Mouse (Mus musculus) small intestine, adult 2 months (tissue): ENCODE measurements around the gene Rfx6. TPM values are rescaled to one million over a fixed set of nuclear protein-coding genes. Genes with fewer than 3 reads are reported as not detected.
A peak's percentile ranks its signal among the peaks of the same experiment; 100 is the strongest.

Experiments
- H3K27ac ChIP-seq: fragments of 200-500 bp; 2 replicates; pipeline ENCODE4 v1.5.1; 2012; ENCODE audit warnings: low read depth, low read length, control low read depth, inconsistent platforms; ENCODE audit not compliant: insufficient read depth
- H3K27me3 ChIP-seq: fragments of 200-500 bp; 2 replicates; pipeline ENCODE4 v1.6.1; 2012; ENCODE audit warnings: mild to moderate bottlenecking, moderate library complexity, low read length, inconsistent platforms; ENCODE audit not compliant: control insufficient read depth, insufficient read depth
- H3K36me3 ChIP-seq: fragments of 200-500 bp; 2 replicates; pipeline ENCODE4 v1.6.1; 2012; ENCODE audit warnings: mild to moderate bottlenecking, low read length, control low read depth, inconsistent platforms; ENCODE audit not compliant: control insufficient read depth, insufficient read depth
- H3K4me1 ChIP-seq: fragments of 200-500 bp; 2 replicates; pipeline ENCODE4 v1.6.1; 2012; ENCODE audit warnings: low read length, inconsistent platforms, mixed read lengths; ENCODE audit not compliant: control insufficient read depth, insufficient read depth, insufficient read length
- H3K4me3 ChIP-seq: fragments of 200-500 bp; 2 replicates; pipeline ENCODE4 v1.5.1; 2012; ENCODE audit warnings: low read depth, mild to moderate bottlenecking, control low read depth, inconsistent platforms, low read length, moderate library complexity
- CTCF ChIP-seq: fragments of 200-500 bp; IDR thresholded peaks from 2 replicates; pipeline ENCODE4 v1.5.1; 2012; ENCODE audit warnings: low read depth, mild to moderate bottlenecking, control low read depth, inconsistent platforms, low read length, moderate library complexity, mixed read lengths; ENCODE audit not compliant: insufficient replicate concordance, insufficient read length; ENCODE audit errors: extremely low read depth
- POLR2A ChIP-seq: fragments of 200-500 bp; IDR thresholded peaks from 2 replicates; pipeline ENCODE4 v1.6.1; 2012; ENCODE audit warnings: low read depth, mild to moderate bottlenecking, control low read depth, inconsistent platforms, low read length, moderate library complexity
- WGBS: fragments of 180-500 bp; shearing (Covaris S2); methylation state at CpG from one replicate; pipeline ENCODE4 v1.1.7; 2018; 5-methylcytosine and 5-hydroxymethylcytosine counted together
- polyA plus RNA-seq: library from polyadenylated mRNA; depleted of rRNA; stranded (reverse); fragments of >200 nt; gene quantifications from 2 replicates; pipeline ENCODE4 v1.2.3, GENCODE M21; 2012

Rfx6 gene
- polyA plus RNA-seq, 1 experiment: 0.95 TPM

- Histone ChIP-seq H3K4me1 (no peaks in the 10 kb centered on the region), H3K36me3 (no peaks in the 10 kb centered on the region), H3K4me3 (no peak overlapping the region), H3K27ac (no peak overlapping the region), H3K27me3 (no peaks in the 10 kb centered on the region; the same call in 1 of the 2 replicates)
- TF ChIP-seq POLR2A: no peak
- TF ChIP-seq CTCF: no peak
- WGBS: 36% methylated on average over 1 of the region's 1 CpGs
Observed at GRCm38 (mm10) chr10:51672082-51672779, 5.3 kb upstream of the Rfx6 start.

GRCm38 (mm10) chr10:51678251-51678639 is 689 bp downstream of the Rfx6 start:
- peaks cover 9% of the 10 kb centered on the region; the same call in 1 of the 2 replicates for H3K27me3 ChIP-seq
- no peak for TF ChIP-seq CTCF
- no peak for TF ChIP-seq POLR2A
- no peaks in the 10 kb centered on the region for H3K36me3 ChIP-seq
- H3K4me3 ChIP-seq: peak overlapping the region; percentile 49; the same call in 1 of the 2 replicates
- no peaks in the 10 kb centered on the region for H3K4me1 ChIP-seq
- H3K27ac ChIP-seq: no peak overlapping the region
- WGBS: 11% methylated on average over 10 of the region's 10 CpGs

DNA sequence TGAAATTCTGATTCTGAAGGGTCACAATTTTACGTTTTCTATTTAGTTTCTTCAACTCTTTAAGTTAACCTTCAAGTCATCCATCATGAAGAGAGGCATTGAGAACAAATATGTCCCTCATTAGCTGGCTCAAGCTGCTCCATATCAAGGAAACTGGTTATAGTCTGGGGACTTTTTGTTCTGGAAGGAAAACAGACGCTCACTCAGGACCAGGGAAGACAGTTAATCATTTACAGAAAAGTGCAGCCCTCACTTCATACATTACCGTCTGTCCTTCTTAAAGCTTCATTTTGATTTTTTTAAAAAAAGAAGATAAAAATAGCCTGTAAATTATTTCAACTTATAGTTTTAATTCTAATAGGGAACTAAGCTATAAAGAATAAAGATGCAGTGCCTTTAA is 43.3 kb downstream of the Rfx6 start:
- no peaks in the 10 kb centered on the region for H3K36me3 ChIP-seq
- 16% methylated on average over 3 of the region's 3 CpGs for WGBS

DNA sequence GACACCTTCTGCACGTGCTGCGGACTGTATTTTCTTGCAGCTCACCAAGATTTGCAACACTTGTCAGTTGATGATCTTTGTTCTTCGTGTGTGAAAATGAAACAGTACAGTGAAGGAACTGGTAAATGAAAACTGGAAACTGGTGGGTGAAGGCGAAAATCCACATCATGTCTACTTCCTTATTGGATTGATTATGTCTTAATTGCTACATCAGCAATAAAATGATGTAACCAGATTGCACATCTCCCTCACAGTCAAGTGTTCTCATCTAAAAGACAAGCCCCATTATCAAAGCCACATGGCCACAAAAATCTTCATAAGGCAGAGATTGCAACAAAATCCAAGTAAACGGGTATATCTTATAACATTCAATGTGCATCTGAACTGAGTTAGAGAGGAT is 83.9 kb downstream of the Rfx6 start:
- no peaks in the 10 kb centered on the region for H3K27me3 ChIP-seq
- H3K36me3 ChIP-seq: no peaks in the 10 kb centered on the region
- H3K27ac ChIP-seq: no peak overlapping the region; the same call in 1 of the 2 replicates
- TF ChIP-seq POLR2A: no peak
- TF ChIP-seq CTCF: no peak
- H3K4me3 ChIP-seq: no peak overlapping the region
- 40% methylated on average over 5 of the region's 5 CpGs for WGBS
- peaks cover 4% of the 10 kb centered on the region; the same call in 1 of the 2 replicates for H3K4me1 ChIP-seq

More for the DNA sequence above, 43.3 kb downstream of the Rfx6 start:
- H3K27ac ChIP-seq: no peak overlapping the region
- no peaks in the 10 kb centered on the region for H3K4me1 ChIP-seq
- no peak overlapping the region for H3K4me3 ChIP-seq
- TF ChIP-seq POLR2A: no peak
- no peak for TF ChIP-seq CTCF
- H3K27me3 ChIP-seq: no peaks in the 10 kb centered on the region

DNA sequence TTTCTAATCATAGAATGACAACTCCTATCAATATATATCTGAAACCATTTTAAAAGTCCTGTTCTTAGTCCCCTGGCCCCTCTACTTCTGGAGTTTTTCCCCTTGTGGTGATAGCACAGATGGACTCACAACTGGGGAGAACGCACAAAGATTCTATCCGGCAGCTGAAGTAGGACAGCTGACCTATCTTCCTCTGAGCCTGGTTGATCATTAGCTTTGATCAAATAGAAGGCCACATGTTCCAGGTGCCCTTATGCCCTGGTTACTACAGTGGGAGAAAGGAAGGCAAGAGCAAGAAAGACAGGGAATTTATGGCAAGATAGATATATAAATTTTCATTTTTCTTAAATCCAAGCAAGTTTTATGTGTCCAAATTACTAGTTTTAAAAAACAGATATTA is 85.7 kb downstream of the Rfx6 start:
- Histone ChIP-seq H3K27ac (no peak overlapping the region), H3K4me1 (peaks cover 4% of the 10 kb centered on the region; the same call in 1 of the 2 replicates), H3K36me3 (no peaks in the 10 kb centered on the region), H3K27me3 (no peaks in the 10 kb centered on the region), H3K4me3 (no peak overlapping the region)
- no peak for TF ChIP-seq POLR2A
- no peak for TF ChIP-seq CTCF
- 38% methylated on average over 2 of the region's 2 CpGs for WGBS

- TF ChIP-seq POLR2A (no peak), CTCF (no peak)
- H3K36me3 ChIP-seq: no peaks in the 10 kb centered on the region
- H3K27me3 ChIP-seq: no peaks in the 10 kb centered on the region
- H3K4me1 ChIP-seq: peaks cover 2% of the 10 kb centered on the region; the same call in 1 of the 2 replicates
- H3K4me3 ChIP-seq: no peak overlapping the region
- no peak overlapping the region for H3K27ac ChIP-seq
- WGBS: 22% methylated on average over 5 of the region's 5 CpGs
Observed at GRCm38 (mm10) chr10:51768445-51768844, 90.9 kb downstream of the Rfx6 start.

GRCm38 (mm10) chr10:51769252-51769651 is 91.7 kb downstream of the Rfx6 start:
- no peak for TF ChIP-seq CTCF
- TF ChIP-seq POLR2A: no peak
- Histone ChIP-seq H3K36me3 (no peaks in the 10 kb centered on the region), H3K27ac (no peak overlapping the region), H3K27me3 (no peaks in the 10 kb centered on the region), H3K4me3 (no peak overlapping the region), H3K4me1 (peaks cover 2% of the 10 kb centered on the region; the same call in 1 of the 2 replicates)
- 25% methylated on average over 7 of the region's 7 CpGs for WGBS
